16 mouse cellular contexts compared by ENCODE assay signal in the genomic region with DNA sequence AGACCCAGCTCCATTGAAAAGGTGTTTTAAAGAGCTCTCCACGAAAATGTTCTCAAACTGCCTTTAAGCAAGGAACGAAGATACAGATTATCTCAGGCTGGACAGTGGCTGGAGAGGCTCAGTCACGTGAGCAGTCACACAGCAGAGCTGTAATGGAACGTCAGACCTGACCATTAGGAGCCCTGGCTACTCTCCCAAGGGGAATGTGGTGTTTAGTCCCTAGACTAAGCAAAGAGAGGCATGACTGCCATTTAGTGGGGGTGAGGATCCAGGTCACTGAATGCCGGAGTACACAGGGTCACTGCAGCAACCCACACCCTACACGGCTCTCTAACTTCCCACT.
DNase-seq lines count a peak whose midpoint lies in the region; ATAC-seq and TF ChIP-seq lines count a peak whose summit lies in the region.
"Had no signal": no experiment of that assay in that cellular context is flagged by ENCODE, and none has a peak within 500 bp of the region (broad histone marks: within the 10 kb centered on the region; RNA-seq: fewer than 3 reads in every experiment).

No protein-coding gene starts in this region.

- H3K9ac ChIP-seq in kidney, embryonic 14.5 days (ENCODE audit: low read depth, low read length) = no peak overlapping the region
- no peak overlapping the region for H3K9ac ChIP-seq in lung, embryonic 16.5 days (ENCODE audit: low read length)
- H3K9ac ChIP-seq in heart, postnatal 0 days (replicated peaks; ENCODE audit: low read depth, low read length) = no peak overlapping the region
- H3K9ac ChIP-seq: limb, embryonic 13.5 days; neural tube, embryonic 12.5 days had no signal

- TF ChIP-seq EP300 in heart, postnatal 0 days (IDR thresholded peaks at IDR 0.05; ENCODE audit: low read depth) = no peak

- no peaks in the 10 kb centered on the region for H3K27me3 ChIP-seq in kidney, embryonic 14.5 days (ENCODE audit: control insufficient read depth, insufficient read depth, low read length)
- H3K27me3 ChIP-seq in lung, embryonic 16.5 days (ENCODE audit: control insufficient read depth, insufficient read depth, low read depth, low read length) = no peaks in the 10 kb centered on the region
- H3K27me3 ChIP-seq in heart, postnatal 0 days (ENCODE audit: control insufficient read depth, insufficient read depth, low read length) = no peaks in the 10 kb centered on the region
- H3K27me3 ChIP-seq: limb, embryonic 13.5 days; neural tube, embryonic 12.5 days had no signal

- H3K9me3 ChIP-seq in kidney, embryonic 14.5 days (ENCODE audit: control insufficient read depth, low read length) = no peaks in the 10 kb centered on the region
- H3K9me3 ChIP-seq in lung, embryonic 16.5 days (ENCODE audit: control insufficient read depth, low read length) = no peaks in the 10 kb centered on the region
- no peaks in the 10 kb centered on the region for H3K9me3 ChIP-seq in heart, postnatal 0 days (replicated peaks; ENCODE audit: control insufficient read depth, low read length)
- H3K9me3 ChIP-seq: limb, embryonic 13.5 days; neural tube, embryonic 12.5 days had no signal

- H3K4me3 ChIP-seq in kidney, embryonic 14.5 days (ENCODE audit: low read length) = no peak overlapping the region
- H3K4me3 ChIP-seq in lung, embryonic 16.5 days (ENCODE audit: low read length) = no peak overlapping the region
- no peak overlapping the region for H3K4me3 ChIP-seq in heart, postnatal 0 days (ENCODE audit: low read depth, low read length)
- H3K4me3 ChIP-seq: erythroblast, embryonic 14.5 days; limb, embryonic 13.5 days; neural tube, embryonic 12.5 days had no signal

- peaks cover 67% of the 10 kb centered on the region for H3K36me3 ChIP-seq in kidney, embryonic 14.5 days (ENCODE audit: control insufficient read depth, insufficient read depth, low read length)
- H3K36me3 ChIP-seq in lung, embryonic 16.5 days (ENCODE audit: control insufficient read depth, insufficient read depth, low read length) = peaks cover 22% of the 10 kb centered on the region
- peaks cover 12% of the 10 kb centered on the region for H3K36me3 ChIP-seq in heart, postnatal 0 days (replicated peaks; ENCODE audit: control insufficient read depth, insufficient read depth, low read length)

- H3K4me1 ChIP-seq in kidney, embryonic 14.5 days (ENCODE audit: control insufficient read depth, insufficient read depth, low read length) = no peaks in the 10 kb centered on the region
- peaks cover 11% of the 10 kb centered on the region for H3K4me1 ChIP-seq in lung, embryonic 16.5 days (replicated peaks; ENCODE audit: control insufficient read depth, insufficient read depth, low read length)
- H3K4me1 ChIP-seq in heart, postnatal 0 days (ENCODE audit: control insufficient read depth, insufficient read depth) = peaks cover 8% of the 10 kb centered on the region
- H3K4me1 ChIP-seq: neural tube, embryonic 12.5 days had no signal

- 0 out of 2 replicates have a peak, but pooled peaks have one; percentile 35 for ATAC-seq in kidney, embryonic 14.5 days (ENCODE audit: low FRiP score, low TSS enrichment)
- no peak for ATAC-seq in lung, embryonic 16.5 days (ENCODE audit: low read depth)
- ATAC-seq in heart, postnatal 0 days (ENCODE audit: insufficient read depth, low read depth) = peak; percentile 63; the same call in 1 of the 2 replicates

- H3K27ac ChIP-seq in kidney, embryonic 14.5 days (ENCODE audit: low read depth, low read length) = peak overlapping the region; percentile 38; the same call in 1 of the 2 replicates
- peak overlapping the region; percentile 51 for H3K27ac ChIP-seq in lung, embryonic 16.5 days (ENCODE audit: low read length)
- H3K27ac ChIP-seq in heart, postnatal 0 days (ENCODE audit: low read depth) = peak overlapping the region; percentile 76
- H3K27ac ChIP-seq: limb, embryonic 13.5 days; neural tube, embryonic 12.5 days had no signal

- no peak overlapping the region for H3K4me2 ChIP-seq in kidney, embryonic 14.5 days (replicated peaks; ENCODE audit: low read depth, low read length)
- H3K4me2 ChIP-seq in lung, embryonic 16.5 days (ENCODE audit: low read depth, low read length) = no peak overlapping the region
- peak overlapping the region; percentile 14; the same call in 1 of the 2 replicates for H3K4me2 ChIP-seq in heart, postnatal 0 days (ENCODE audit: low read depth, low read length)
- H3K4me2 ChIP-seq: limb, embryonic 13.5 days; neural tube, embryonic 12.5 days had no signal

- peak; percentile 76 for DNase-seq in heart, adult 11 months
- DNase-seq in heart, adult 8-10 months (ENCODE audit: low spot score) = no peak
- no peak for DNase-seq in kidney, postnatal 4 days
- no peak for DNase-seq in lung, postnatal 36 days
- DNase-seq in heart, postnatal 0 days (ENCODE audit: low spot score) = no peak
- DNase-seq: adrenal gland, adult 8-10 months; B cell, adult 2 months; cerebellum, postnatal 10 days; lung, postnatal 4 days; midbrain, embryonic 14.5 days; thymus, postnatal 25 days had no signal

- 75% methylated on average over 6 of the region's 6 CpGs for WGBS in kidney, embryonic 14.5 days
- 73% methylated on average over 6 of the region's 6 CpGs for WGBS in lung, embryonic 16.5 days
- WGBS in heart, postnatal 0 days = 36% methylated on average over 6 of the region's 6 CpGs

- no peak for TF ChIP-seq CTCF in heart, postnatal 0 days (IDR thresholded peaks at IDR 0.05; ENCODE audit: low read depth)
